27 mouse cellular contexts compared by ENCODE assay signal in genomic region chr16:59541382-59541781, GRCm38 (mm10).
"Had no signal": no experiment of that assay in that cellular context is flagged by ENCODE, and none has a peak within 500 bp of the region (broad histone marks: within the 10 kb centered on the region; RNA-seq: fewer than 3 reads in every experiment).

No protein-coding gene starts in this region.

- H3K4me2 ChIP-seq: heart, embryonic 11.5 days; heart, embryonic 13.5 days; heart, embryonic 15.5 days; hindbrain, embryonic 12.5 days; hindbrain, embryonic 14.5 days; intestine, embryonic 15.5 days; limb, embryonic 12.5 days; liver, embryonic 11.5 days; liver, embryonic 13.5 days; liver, embryonic 15.5 days had no signal

- DNase-seq: gastrocnemius, adult 2 months; gastrocnemius, postnatal 10 days; gastrocnemius, postnatal 25 days; heart, adult 2 months; heart, postnatal 4 days; kidney, adult 18-20 months; kidney, adult 8-10 months; kidney, postnatal 25 days; kidney, postnatal 4 days; liver; liver, embryonic 13.5 days; liver, postnatal 0 days had no signal

- H3K36me3 ChIP-seq: hindbrain, embryonic 12.5 days; intestine, embryonic 15.5 days; liver, embryonic 13.5 days; liver, embryonic 15.5 days had no signal

- H3K4me3 ChIP-seq: gastrocnemius, adult 2 months; heart, adult 2 months; heart, embryonic 13.5 days; heart, embryonic 15.5 days; hindbrain, embryonic 10.5 days; hindbrain, embryonic 12.5 days; intestine, embryonic 15.5 days; left cerebral cortex, adult 2 months; limb, embryonic 10.5 days; limb, embryonic 12.5 days; liver, embryonic 13.5 days; liver, embryonic 15.5 days had no signal

- H3K4me1 ChIP-seq: heart, embryonic 15.5 days; hindbrain, embryonic 12.5 days; intestine, embryonic 15.5 days; liver, embryonic 13.5 days; liver, embryonic 15.5 days had no signal

- H3K9me3 ChIP-seq: heart, embryonic 13.5 days; heart, embryonic 15.5 days; hindbrain, embryonic 10.5 days; hindbrain, embryonic 12.5 days; intestine, embryonic 15.5 days; limb, embryonic 10.5 days; limb, embryonic 12.5 days; liver, embryonic 13.5 days; liver, embryonic 15.5 days had no signal

- H3K27ac ChIP-seq: gastrocnemius, adult 2 months; heart, adult 2 months; heart, embryonic 13.5 days; heart, embryonic 15.5 days; hindbrain, embryonic 10.5 days; hindbrain, embryonic 12.5 days; hindbrain, embryonic 14.5 days; intestine, embryonic 15.5 days; left cerebral cortex, adult 2 months; limb, embryonic 10.5 days; limb, embryonic 12.5 days; liver, embryonic 13.5 days; liver, embryonic 15.5 days had no signal

- H3K27me3 ChIP-seq: heart, embryonic 13.5 days; heart, embryonic 15.5 days; hindbrain, embryonic 12.5 days; intestine, embryonic 15.5 days; limb, embryonic 12.5 days; liver, embryonic 13.5 days; liver, embryonic 15.5 days had no signal

- H3K9ac ChIP-seq: heart, embryonic 13.5 days; heart, embryonic 15.5 days; hindbrain, embryonic 12.5 days; hindbrain, embryonic 14.5 days; intestine, embryonic 15.5 days; limb, embryonic 12.5 days; liver, embryonic 13.5 days; liver, embryonic 15.5 days; liver, postnatal 0 days had no signal

- ATAC-seq: hindbrain, embryonic 16.5 days; inflammation-experienced regulatory T-cells, adult 6 months; intestine, embryonic 15.5 days; intestine, postnatal 0 days; liver, postnatal 0 days had no signal
